Mouse (Mus musculus): ENCODE data around the gene Ugt1a1. TPM values are rescaled to one million over a fixed set of nuclear protein-coding genes. Genes with fewer than 3 reads are reported as not detected.
"Not testable (repeated sequence)": the region's sequence is repeated elsewhere in the genome, so short reads cannot be mapped to it uniquely, and the experiment has no call there.

Ugt1a1 gene
- polyA plus RNA-seq (2014; fragmentation: Nextera tagmentation; extraction: Ambion mirVana) = not detected in 2 replicates

- no peak within 1 kb of the TSS for H3K4me2 ChIP-seq
- H3K36me3 ChIP-seq (ENCODE audit: control insufficient read depth, insufficient read depth, low read length) = peaks cover 2% of the 10 kb centered on the region; the same call in 1 of the 2 replicates
- no peak for ATAC-seq (replicated peaks; ENCODE audit: insufficient number of reproducible peaks, low FRiP score, low TSS enrichment)
- no peak within 1 kb of the TSS for H3K27ac ChIP-seq (ENCODE audit: low read depth, low read length)
- 62% methylated on average over 8 of the region's 8 CpGs for WGBS (ENCODE audit: insufficient replicate concordance)
- no peaks in the 10 kb centered on the region for H3K27me3 ChIP-seq (ENCODE audit: control insufficient read depth, insufficient read depth, low read length)
- H3K4me1 ChIP-seq (ENCODE audit: control insufficient read depth, insufficient read depth, low read length) = no peaks in the 10 kb centered on the region
- H3K9me3 ChIP-seq (replicated peaks; ENCODE audit: control insufficient read depth, low read length) = peaks cover 52% of the 10 kb centered on the region
- no peak within 1 kb of the TSS for H3K9ac ChIP-seq (ENCODE audit: low read depth, low read length)
- H3K4me3 ChIP-seq (ENCODE audit: low read depth, low read length) = no peak within 1 kb of the TSS
Measured at GRCm38 (mm10) chr1:88211812-88212211, at the start of gene Ugt1a1. Gene Ugt1a1, plus strand, starts transcription at chr1:88211959.

GRCm38 (mm10) chr1:88165711-88166110 is 46.0 kb upstream of the Ugt1a1 start, which contains the start of gene Ugt1a5:
Gene Ugt1a5, plus strand, starts transcription at chr1:88166012.
- no peaks in the 10 kb centered on the region for H3K36me3 ChIP-seq (ENCODE audit: control insufficient read depth, insufficient read depth, low read length)
- H3K27ac ChIP-seq (ENCODE audit: low read depth, low read length) = no peak within 1 kb of the TSS
- no peaks in the 10 kb centered on the region for H3K9me3 ChIP-seq (replicated peaks; ENCODE audit: control insufficient read depth, low read length)
- no peaks in the 10 kb centered on the region for H3K4me1 ChIP-seq (ENCODE audit: control insufficient read depth, insufficient read depth, low read length)
- WGBS (ENCODE audit: insufficient replicate concordance) = 74% methylated on average over 5 of the region's 5 CpGs
- H3K9ac ChIP-seq (ENCODE audit: low read depth, low read length) = no peak within 1 kb of the TSS
- ATAC-seq (replicated peaks; ENCODE audit: insufficient number of reproducible peaks, low FRiP score, low TSS enrichment) = no peak
- H3K4me2 ChIP-seq = no peak within 1 kb of the TSS
- no peaks in the 10 kb centered on the region for H3K27me3 ChIP-seq (ENCODE audit: control insufficient read depth, insufficient read depth, low read length)
- H3K4me3 ChIP-seq (ENCODE audit: low read depth, low read length) = no peak within 1 kb of the TSS

DNA sequence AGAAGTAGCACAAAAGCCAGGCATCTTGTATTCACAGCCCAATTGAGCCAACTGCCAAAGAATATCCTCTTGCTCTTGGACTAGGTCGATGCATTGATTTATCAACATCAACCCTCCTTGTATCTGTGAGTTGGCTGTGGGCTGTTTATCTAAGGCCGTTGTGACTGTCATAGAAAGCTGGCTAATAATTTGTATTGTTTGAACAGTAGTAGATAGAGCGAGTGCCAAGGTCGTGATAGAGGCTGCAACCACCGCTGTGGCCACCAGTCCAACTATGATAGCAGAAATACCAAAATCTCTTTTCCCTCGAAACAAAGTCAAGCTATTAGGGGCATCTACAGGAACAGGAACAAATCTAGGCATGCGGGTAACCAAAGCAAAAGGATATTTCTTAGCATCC is 39.6 kb upstream of the Ugt1a1 start:
- H3K36me3 ChIP-seq (ENCODE audit: control insufficient read depth, insufficient read depth, low read length); H3K4me2 ChIP-seq; ATAC-seq (replicated peaks; ENCODE audit: insufficient number of reproducible peaks, low FRiP score, low TSS enrichment); H3K4me3 ChIP-seq (ENCODE audit: low read depth, low read length); H3K27me3 ChIP-seq (ENCODE audit: control insufficient read depth, insufficient read depth, low read length); H3K4me1 ChIP-seq (ENCODE audit: control insufficient read depth, insufficient read depth, low read length); H3K9me3 ChIP-seq (replicated peaks; ENCODE audit: control insufficient read depth, low read length); H3K27ac ChIP-seq (ENCODE audit: low read depth, low read length); H3K9ac ChIP-seq (ENCODE audit: low read depth, low read length): not testable (repeated sequence)
- 81% methylated on average over 5 of the region's 7 CpGs for WGBS (ENCODE audit: insufficient replicate concordance)

- no peaks in the 10 kb centered on the region for H3K36me3 ChIP-seq (ENCODE audit: control insufficient read depth, insufficient read depth, low read length)
- WGBS (ENCODE audit: insufficient replicate concordance) = 79% methylated on average over 1 of the region's 1 CpGs
- H3K4me2 ChIP-seq = no peak overlapping the region
- H3K9ac ChIP-seq (ENCODE audit: low read depth, low read length) = no peak overlapping the region
- peaks cover 3% of the 10 kb centered on the region; the same call in 1 of the 2 replicates for H3K9me3 ChIP-seq (replicated peaks; ENCODE audit: control insufficient read depth, low read length)
- no peak overlapping the region for H3K27ac ChIP-seq (ENCODE audit: low read depth, low read length)
- H3K4me1 ChIP-seq (ENCODE audit: control insufficient read depth, insufficient read depth, low read length) = no peaks in the 10 kb centered on the region
- H3K4me3 ChIP-seq (ENCODE audit: low read depth, low read length) = no peak overlapping the region
- H3K27me3 ChIP-seq (ENCODE audit: control insufficient read depth, insufficient read depth, low read length) = no peaks in the 10 kb centered on the region
- no peak for ATAC-seq (replicated peaks; ENCODE audit: insufficient number of reproducible peaks, low FRiP score, low TSS enrichment)
Measured at GRCm38 (mm10) chr1:88179657-88180056, 32.1 kb upstream of the Ugt1a1 start.

- ATAC-seq (replicated peaks; ENCODE audit: insufficient number of reproducible peaks, low FRiP score, low TSS enrichment) = no peak
- Histone ChIP-seq H3K9me3 (replicated peaks; ENCODE audit: control insufficient read depth, low read length) (no peaks in the 10 kb centered on the region), H3K4me3 (ENCODE audit: low read depth, low read length) (no peak overlapping the region), H3K36me3 (ENCODE audit: control insufficient read depth, insufficient read depth, low read length) (no peaks in the 10 kb centered on the region), H3K27ac (ENCODE audit: low read depth, low read length) (no peak overlapping the region), H3K4me2 (no peak overlapping the region), H3K4me1 (ENCODE audit: control insufficient read depth, insufficient read depth, low read length) (no peaks in the 10 kb centered on the region), H3K9ac (ENCODE audit: low read depth, low read length) (no peak overlapping the region), H3K27me3 (ENCODE audit: control insufficient read depth, insufficient read depth, low read length) (no peaks in the 10 kb centered on the region)
- 78% methylated on average over 5 of the region's 5 CpGs for WGBS (ENCODE audit: insufficient replicate concordance)
Measured at GRCm38 (mm10) chr1:88186325-88186935, 25.3 kb upstream of the Ugt1a1 start.

- Histone ChIP-seq H3K4me3 (ENCODE audit: low read depth, low read length) (no peak overlapping the region), H3K27ac (ENCODE audit: low read depth, low read length) (no peak overlapping the region), H3K9me3 (replicated peaks; ENCODE audit: control insufficient read depth, low read length) (no peaks in the 10 kb centered on the region), H3K27me3 (ENCODE audit: control insufficient read depth, insufficient read depth, low read length) (0 out of 2 replicates have a peak, but pooled peaks cover 2% of the 10 kb centered on the region), H3K4me1 (ENCODE audit: control insufficient read depth, insufficient read depth, low read length) (no peaks in the 10 kb centered on the region), H3K9ac (ENCODE audit: low read depth, low read length) (no peak overlapping the region), H3K4me2 (no peak overlapping the region), H3K36me3 (ENCODE audit: control insufficient read depth, insufficient read depth, low read length) (no peaks in the 10 kb centered on the region)
- no peak for ATAC-seq (replicated peaks; ENCODE audit: insufficient number of reproducible peaks, low FRiP score, low TSS enrichment)
- 61% methylated on average over 3 of the region's 3 CpGs for WGBS (ENCODE audit: insufficient replicate concordance)
Measured at GRCm38 (mm10) chr1:88192136-88192535, 19.6 kb upstream of the Ugt1a1 start.

DNA sequence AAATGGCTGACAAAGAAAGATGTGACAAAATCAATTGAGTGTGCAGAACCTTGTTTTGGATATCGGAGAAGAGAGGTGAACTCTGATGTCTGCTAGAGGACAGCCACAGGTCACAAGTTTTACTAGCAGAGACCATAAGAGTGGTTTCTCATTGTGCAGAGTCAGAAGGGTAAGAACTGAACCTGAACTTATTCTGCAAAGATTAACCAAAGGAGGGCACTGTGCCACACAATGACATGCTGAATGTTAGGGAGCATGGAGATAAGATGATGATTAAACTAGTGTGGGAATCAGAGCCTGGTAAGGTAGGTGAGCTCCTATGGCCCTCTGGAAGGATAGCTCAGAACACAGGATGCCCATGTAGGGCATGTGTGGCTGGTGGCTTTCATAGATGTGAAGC is 16.1 kb upstream of the Ugt1a1 start:
- no peak for ATAC-seq (replicated peaks; ENCODE audit: insufficient number of reproducible peaks, low FRiP score, low TSS enrichment)
- Histone ChIP-seq H3K36me3 (ENCODE audit: control insufficient read depth, insufficient read depth, low read length) (no peaks in the 10 kb centered on the region), H3K9me3 (replicated peaks; ENCODE audit: control insufficient read depth, low read length) (no peaks in the 10 kb centered on the region), H3K27me3 (ENCODE audit: control insufficient read depth, insufficient read depth, low read length) (0 out of 2 replicates have a peak, but pooled peaks cover 2% of the 10 kb centered on the region), H3K4me3 (ENCODE audit: low read depth, low read length) (no peak overlapping the region), H3K4me1 (ENCODE audit: control insufficient read depth, insufficient read depth, low read length) (no peaks in the 10 kb centered on the region), H3K27ac (ENCODE audit: low read depth, low read length) (no peak overlapping the region), H3K4me2 (no peak overlapping the region), H3K9ac (ENCODE audit: low read depth, low read length) (no peak overlapping the region)
- WGBS (ENCODE audit: insufficient replicate concordance) = 94% methylated on average over 1 of the region's 1 CpGs

DNA sequence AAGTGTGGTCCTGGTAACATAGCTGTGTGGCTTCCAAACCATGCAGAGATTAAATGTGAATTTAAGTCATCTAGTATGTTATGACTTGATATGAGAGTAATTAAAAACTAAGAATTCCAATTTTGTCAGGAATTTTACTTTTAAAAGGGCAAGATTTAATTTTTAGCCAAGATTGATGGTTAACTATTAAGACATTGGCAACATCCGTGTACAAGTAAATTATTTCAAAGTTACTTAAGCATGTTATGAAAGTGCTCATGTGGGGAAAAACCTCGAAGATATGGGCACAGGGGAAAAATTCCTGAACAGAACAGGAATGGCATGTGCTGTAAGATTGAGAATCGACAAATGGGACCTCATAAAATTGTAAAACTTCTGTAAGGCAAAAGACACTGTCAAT is 14.3 kb upstream of the Ugt1a1 start:
- WGBS (ENCODE audit: insufficient replicate concordance) = 71% methylated on average over 3 of the region's 3 CpGs
- Histone ChIP-seq H3K4me3 (ENCODE audit: low read depth, low read length) (no peak overlapping the region), H3K4me2 (no peak overlapping the region), H3K36me3 (ENCODE audit: control insufficient read depth, insufficient read depth, low read length) (no peaks in the 10 kb centered on the region), H3K9ac (ENCODE audit: low read depth, low read length) (no peak overlapping the region), H3K27me3 (ENCODE audit: control insufficient read depth, insufficient read depth, low read length) (0 out of 2 replicates have a peak, but pooled peaks cover 2% of the 10 kb centered on the region), H3K27ac (ENCODE audit: low read depth, low read length) (no peak overlapping the region), H3K4me1 (ENCODE audit: control insufficient read depth, insufficient read depth, low read length) (no peaks in the 10 kb centered on the region), H3K9me3 (replicated peaks; ENCODE audit: control insufficient read depth, low read length) (no peaks in the 10 kb centered on the region)
- ATAC-seq (replicated peaks; ENCODE audit: insufficient number of reproducible peaks, low FRiP score, low TSS enrichment) = no peak

- no peak for ATAC-seq (replicated peaks; ENCODE audit: insufficient number of reproducible peaks, low FRiP score, low TSS enrichment)
- 57% methylated on average over 2 of the region's 2 CpGs for WGBS (ENCODE audit: insufficient replicate concordance)
Measured at GRCm38 (mm10) chr1:88199996-88200395, 11.8 kb upstream of the Ugt1a1 start.

More at GRCm38 (mm10) chr1:88199996-88200395, 11.8 kb upstream of the Ugt1a1 start:
- no peak overlapping the region for H3K27ac ChIP-seq (ENCODE audit: low read depth, low read length)
- H3K9ac ChIP-seq (ENCODE audit: low read depth, low read length) = no peak overlapping the region
- H3K9me3 ChIP-seq (replicated peaks; ENCODE audit: control insufficient read depth, low read length) = no peaks in the 10 kb centered on the region
- H3K4me1 ChIP-seq (ENCODE audit: control insufficient read depth, insufficient read depth, low read length) = no peaks in the 10 kb centered on the region
- no peak overlapping the region for H3K4me2 ChIP-seq
- no peak overlapping the region for H3K4me3 ChIP-seq (ENCODE audit: low read depth, low read length)
- no peaks in the 10 kb centered on the region for H3K27me3 ChIP-seq (ENCODE audit: control insufficient read depth, insufficient read depth, low read length)
- H3K36me3 ChIP-seq (ENCODE audit: control insufficient read depth, insufficient read depth, low read length) = no peaks in the 10 kb centered on the region
